Mouse (Mus musculus): ENCODE data around the gene Edf1.

- TF ChIP-seq CTCF (IDR thresholded peaks at IDR 0.05; ENCODE audit: extremely low read depth, insufficient read depth, insufficient read length, insufficient replicate concordance), result no peak
- TF ChIP-seq POLR2A (IDR thresholded peaks at IDR 0.05; ENCODE audit: low read depth, low read length), result no peak
Measured at GRCm38 (mm10) chr2:25575432-25576027, 17.9 kb downstream of the Edf1 start.
